Mouse (Mus musculus) C2C12 (cell line): ENCODE results near the gene Bcr.

Experiments
- CTCF ChIP-seq: IDR thresholded peaks from one replicate; pipeline ENCODE4 v1.5.1; 2011; ENCODE audit not compliant: control insufficient read depth, insufficient read depth, insufficient read length
- USF1 ChIP-seq: IDR thresholded peaks from one replicate; pipeline ENCODE4 v1.6.1; 2011; ENCODE audit warnings: low read depth, mild to moderate bottlenecking, control low read depth, moderate library complexity

GRCm38 (mm10) chr10:75186551-75186950 is 126.2 kb downstream of the Bcr start:
- TF ChIP-seq CTCF = no peak
- no peak for TF ChIP-seq USF1
